Mouse (Mus musculus): ENCODE data around the gene Fam192a.

DNA sequence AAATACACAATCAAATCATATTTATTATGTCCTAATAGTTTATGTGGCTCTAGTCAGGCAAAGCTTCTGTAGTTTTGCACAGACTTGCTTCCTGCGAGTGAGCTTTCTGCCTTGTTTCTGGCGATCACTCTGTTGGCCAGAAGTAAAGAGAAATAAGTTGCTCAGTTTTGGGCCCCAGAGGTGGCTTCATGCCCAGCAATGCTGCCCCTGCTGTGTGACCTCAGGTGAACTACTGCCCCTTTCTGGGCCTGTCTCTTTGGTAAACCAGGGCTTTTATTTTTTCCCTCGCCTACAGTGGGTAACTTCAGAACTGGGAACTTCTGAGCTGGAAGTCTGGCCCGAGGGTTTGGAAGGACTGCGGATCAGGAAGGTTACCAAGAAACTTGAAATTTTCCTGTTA, 52.8 kb downstream of the Fam192a start:
- TF ChIP-seq CTCF (IDR thresholded peaks at IDR 0.05; ENCODE audit: low read depth) (no peak), EP300 (IDR thresholded peaks at IDR 0.05; ENCODE audit: low read depth) (no peak)
